Mouse (Mus musculus): ENCODE measurements around the gene Hoxa13. TPM values are rescaled to one million over a fixed set of nuclear protein-coding genes. Genes with fewer than 3 reads are reported as not detected.
A peak's percentile ranks its signal among the peaks of the same experiment; 100 is the strongest.

Hoxa13 gene
- not detected for total RNA-seq (2021)
- long read RNA-seq, experiment 1 = 0 reads
- long read RNA-seq, experiment 2 = 0 reads

GRCm38 (mm10) chr6:52260654-52261575 lies at the start of gene Hoxa13:
TSS of gene Hoxa13 (minus strand) at chr6:52260880.
- no peak for DNase-seq
- intact Hi-C loops (cut with DNase I) = no loop called here

- DNase-seq = no peak
- intact Hi-C loops (cut with DNase I) = no loop called here
Observed at GRCm38 (mm10) chr6:52310366-52310765, 49.7 kb upstream of the Hoxa13 start.

- intact Hi-C loops (cut with DNase I) = loop anchor here (5.0 kb wide), 1 partner anchor 528 kb away; no protein-coding TSS in a partner anchor
- no peak for DNase-seq
Observed at GRCm38 (mm10) chr6:52309766-52310165, 49.1 kb upstream of the Hoxa13 start.

- intact Hi-C loops (cut with DNase I) = loop anchor here (1.0 to 5.0 kb wide), 2 partner anchors 271 to 531 kb away; no protein-coding TSS in a partner anchor
- peak; percentile 67 to 69 for DNase-seq
Observed at GRCm38 (mm10) chr6:52305877-52306389, 45.3 kb upstream of the Hoxa13 start.

- intact Hi-C loops (cut with DNase I) = no loop called here
- DNase-seq = no peak
Observed at GRCm38 (mm10) chr6:52303426-52303825, 42.7 kb upstream of the Hoxa13 start.

GRCm38 (mm10) chr6:52300806-52301205 lies 40.1 kb upstream of the Hoxa13 start:
- DNase-seq = no peak
- intact Hi-C loops (cut with DNase I) = no loop called here

- intact Hi-C loops (cut with DNase I) = no loop called here
- no peak for DNase-seq
Observed at GRCm38 (mm10) chr6:52298511-52298910, 37.8 kb upstream of the Hoxa13 start.

GRCm38 (mm10) chr6:52294616-52295015 lies 33.9 kb upstream of the Hoxa13 start:
- intact Hi-C loops (cut with DNase I) = no loop called here
- DNase-seq = no peak

GRCm38 (mm10) chr6:52292328-52292727 lies 31.6 kb upstream of the Hoxa13 start:
- intact Hi-C loops (cut with DNase I) = no loop called here
- DNase-seq = no peak

GRCm38 (mm10) chr6:52291021-52291860 lies 30.6 kb upstream of the Hoxa13 start:
- intact Hi-C loops (cut with DNase I) = no loop called here
- DNase-seq = no peak

- intact Hi-C loops (cut with DNase I) = no loop called here
- no peak for DNase-seq
Observed at GRCm38 (mm10) chr6:52290186-52290585, 29.5 kb upstream of the Hoxa13 start.

- intact Hi-C loops (cut with DNase I) = no loop called here
- no peak for DNase-seq
Observed at GRCm38 (mm10) chr6:52283896-52284295, 23.2 kb upstream of the Hoxa13 start.

- no peak for DNase-seq
Observed at GRCm38 (mm10) chr6:52281084-52281483, 20.4 kb upstream of the Hoxa13 start.

GRCm38 (mm10) chr6:52276920-52277319 lies 16.2 kb upstream of the Hoxa13 start:
- DNase-seq = no peak
- intact Hi-C loops (cut with DNase I) = no loop called here

More at GRCm38 (mm10) chr6:52281084-52281483, 20.4 kb upstream of the Hoxa13 start:
- intact Hi-C loops (cut with DNase I) = no loop called here

GRCm38 (mm10) chr6:52276382-52276781 lies 15.7 kb upstream of the Hoxa13 start:
- no peak for DNase-seq
- intact Hi-C loops (cut with DNase I) = no loop called here

- intact Hi-C loops (cut with DNase I) = no loop called here
- DNase-seq = no peak
Observed at GRCm38 (mm10) chr6:52275563-52276280, 15.0 kb upstream of the Hoxa13 start.

GRCm38 (mm10) chr6:52274576-52274975 lies 13.9 kb upstream of the Hoxa13 start:
- intact Hi-C loops (cut with DNase I) = loop anchor here (5.0 kb wide), 2 partner anchors 448 to 563 kb away; no protein-coding TSS in a partner anchor
- DNase-seq = no peak

- intact Hi-C loops (cut with DNase I) = loop anchor here (5.0 kb wide), 2 partner anchors 449 to 564 kb away; no protein-coding TSS in a partner anchor
- DNase-seq = no peak
Observed at GRCm38 (mm10) chr6:52273656-52274280, 13.1 kb upstream of the Hoxa13 start.
